Mouse (Mus musculus) spleen, adult 2 months (tissue): Measurements from ENCODE around the gene Rnf216.

Experiments
- CTCF ChIP-seq: fragments of 200-500 bp; IDR thresholded peaks from 2 replicates; pipeline ENCODE4 v1.5.1; 2011; ENCODE audit warnings: mild to moderate bottlenecking, inconsistent platforms; ENCODE audit not compliant: insufficient read depth, insufficient read length, insufficient replicate concordance; ENCODE audit errors: extremely low read depth
- POLR2A ChIP-seq: fragments of 200-500 bp; IDR thresholded peaks from 2 replicates; pipeline ENCODE4 v1.6.1; 2011; ENCODE audit warnings: low read depth, low read length, inconsistent platforms

GRCm38 (mm10) chr5:142976516-142976915 is 136.3 kb downstream of the Rnf216 start:
- TF ChIP-seq CTCF (no peak), POLR2A (no peak)
